Comparison of ENCODE assay signal across 25 mouse cellular contexts in genomic region chr6:8083196-8083595, GRCm38 (mm10).
"Had no signal": no experiment of that assay in that cellular context is flagged by ENCODE, and none has a peak within 500 bp of the region (broad histone marks: within the 10 kb centered on the region; RNA-seq: fewer than 3 reads in every experiment).

No protein-coding gene starts in this region.

- H3K9ac ChIP-seq: heart, embryonic 12.5 days; hindbrain, embryonic 12.5 days; hindbrain, embryonic 14.5 days; intestine, embryonic 15.5 days; limb, embryonic 13.5 days; limb, embryonic 15.5 days; liver, embryonic 13.5 days had no signal

- H3K9me3 ChIP-seq: heart, embryonic 10.5 days; heart, embryonic 12.5 days; hindbrain, embryonic 10.5 days; hindbrain, embryonic 12.5 days; intestine, embryonic 15.5 days; limb, embryonic 13.5 days; limb, embryonic 15.5 days; liver, embryonic 13.5 days had no signal

- H3K27ac ChIP-seq: gastrocnemius, adult 2 months; heart, embryonic 10.5 days; hindbrain, embryonic 10.5 days; hindbrain, embryonic 12.5 days; hindbrain, embryonic 14.5 days; intestine, embryonic 15.5 days; limb, embryonic 13.5 days; limb, embryonic 15.5 days; liver, embryonic 13.5 days had no signal

- H3K27me3 ChIP-seq: heart, embryonic 12.5 days; hindbrain, embryonic 12.5 days; intestine, embryonic 15.5 days; limb, embryonic 13.5 days; limb, embryonic 15.5 days; liver, embryonic 13.5 days had no signal

- H3K4me2 ChIP-seq: heart, embryonic 12.5 days; hindbrain, embryonic 12.5 days; hindbrain, embryonic 14.5 days; intestine, embryonic 15.5 days; limb, embryonic 13.5 days; limb, embryonic 15.5 days; liver, embryonic 13.5 days had no signal

- H3K4me1 ChIP-seq: hindbrain, embryonic 10.5 days; hindbrain, embryonic 12.5 days; intestine, embryonic 15.5 days; liver, embryonic 13.5 days had no signal

- ATAC-seq: hindbrain, embryonic 16.5 days; inflammation-experienced regulatory T-cells, adult 6 months; intestine, embryonic 15.5 days; intestine, postnatal 0 days had no signal

- H3K36me3 ChIP-seq: heart, embryonic 10.5 days; heart, embryonic 12.5 days; hindbrain, embryonic 10.5 days; hindbrain, embryonic 12.5 days; intestine, embryonic 15.5 days; limb, embryonic 13.5 days; limb, embryonic 15.5 days; liver, embryonic 13.5 days had no signal

- DNase-seq: gastrocnemius, adult 2 months; gastrocnemius, postnatal 10 days; gastrocnemius, postnatal 25 days; heart, adult 18-20 months; heart, postnatal 10 days; heart, postnatal 4 days; kidney, adult 18-20 months; kidney, adult 8-10 months; kidney, postnatal 10 days; kidney, postnatal 36 days; layer of hippocampus, adult 9-11 months; layer of hippocampus, postnatal 36 days; left cerebral cortex, postnatal 4 days; liver, embryonic 13.5 days had no signal

- H3K4me3 ChIP-seq: gastrocnemius, adult 2 months; heart, embryonic 10.5 days; heart, embryonic 12.5 days; hindbrain, embryonic 10.5 days; hindbrain, embryonic 12.5 days; intestine, embryonic 15.5 days; limb, embryonic 13.5 days; limb, embryonic 15.5 days; liver, embryonic 13.5 days had no signal
